Mouse (Mus musculus) liver, embryonic 14.5 days (tissue): ENCODE results near the gene Ccn2.

Experiments used
- CTCF ChIP-seq: IDR thresholded peaks from 2 replicates; pipeline ENCODE4 v1.5.1; 2016; ENCODE audit warnings: antibody characterized with exemption, low read depth, control low read depth
- EP300 ChIP-seq: IDR thresholded peaks from 2 replicates; pipeline ENCODE4 v1.6.1; 2016; ENCODE audit warnings: antibody characterized with exemption, low read depth

DNA sequence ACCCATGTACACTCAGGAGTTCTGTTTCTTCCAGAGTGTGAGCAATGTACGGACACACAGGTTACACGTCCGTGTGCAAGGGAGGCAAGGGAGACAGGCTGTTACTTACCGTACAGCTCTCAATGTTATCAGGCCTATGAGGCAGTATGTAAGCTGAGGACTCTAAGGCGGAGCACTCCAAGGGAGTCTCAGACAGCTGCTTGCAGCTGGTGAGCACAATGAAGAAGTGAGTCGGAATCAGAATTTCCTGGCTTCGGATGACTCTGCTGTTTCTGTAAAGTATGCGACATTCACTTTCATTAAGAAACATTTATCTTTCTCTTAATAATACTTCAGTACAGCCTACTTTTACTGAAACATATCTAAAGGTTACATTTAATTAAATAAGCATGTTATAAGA lies 49.9 kb downstream of the Ccn2 start:
- TF ChIP-seq EP300 (no peak), CTCF (no peak)
